Mouse (Mus musculus): ENCODE data around the gene Arl15.

GRCm38 (mm10) chr13:114198252-114198799, 404.0 kb downstream of the Arl15 start:
- TF ChIP-seq EP300 (IDR thresholded peaks at IDR 0.05; ENCODE audit: insufficient read depth, low read depth, low read length) (no peak), CTCF (IDR thresholded peaks at IDR 0.05) (no peak), POLR2A (IDR thresholded peaks at IDR 0.05; ENCODE audit: insufficient read depth, low read depth, low read length) (no peak)

Measured in heart, adult 2 months (tissue).